Mouse (Mus musculus) effector memory CD4-positive, alpha-beta T cell, adult 7 months (primary cell): Measurements from ENCODE around the gene Sfmbt1. TPM values are rescaled to one million over a fixed set of nuclear protein-coding genes. Genes with fewer than 3 reads are reported as not detected.

Experiments used
- polyA plus RNA-seq: library from polyadenylated mRNA; unstranded; fragments of 100-300 nt; shearing (Covaris generic); gene quantifications from one replicate; pipeline ENCODE4 v1.2.1, GENCODE M21; 2017

The Sfmbt1 gene
- polyA plus RNA-seq, result 15.8 TPM

DNA sequence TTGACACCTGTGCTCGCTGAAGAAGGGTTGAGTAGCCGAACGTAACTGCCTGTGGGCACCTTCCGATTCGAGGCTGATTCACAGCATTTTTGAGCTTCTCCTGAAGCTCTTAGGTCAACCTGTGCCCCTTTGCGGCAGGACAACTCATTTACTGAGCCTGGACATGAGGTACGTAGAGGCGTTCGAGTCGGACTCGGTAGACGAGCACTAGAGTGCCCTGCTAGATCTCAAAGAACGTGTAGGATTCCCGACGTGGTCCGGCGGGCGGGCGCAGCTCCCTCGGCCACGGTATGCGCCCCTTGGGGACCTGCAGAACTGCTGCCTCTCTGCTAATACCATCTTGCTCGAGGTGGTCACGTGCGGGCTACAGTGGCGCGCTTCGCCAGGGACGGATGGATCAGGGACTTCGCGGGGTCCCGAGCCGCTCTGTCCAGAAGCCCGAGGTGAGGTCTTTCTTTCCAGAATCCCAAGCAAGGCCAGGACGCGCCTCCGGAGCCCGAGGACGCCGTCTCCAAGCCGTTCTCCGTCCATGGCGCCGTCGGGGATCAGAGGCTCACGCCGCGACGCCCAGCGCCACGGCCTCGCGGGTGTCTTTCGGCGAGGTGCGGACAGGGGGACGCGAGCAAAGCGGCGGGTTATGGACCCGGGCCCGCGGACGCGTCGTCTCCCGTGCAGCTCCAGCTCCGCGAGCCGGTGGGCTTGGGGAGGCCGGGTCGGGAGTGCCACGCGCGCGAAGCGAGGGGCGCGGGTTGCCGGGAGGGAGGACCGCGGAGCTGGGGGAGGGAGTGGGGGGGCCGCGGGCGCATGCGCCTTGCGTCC is at the start of gene Sfmbt1:
TSS of gene Sfmbt1 (plus strand) at position 51 of the 819 bp plus-strand sequence.

GRCm38 (mm10) chr14:30825476-30826131 is 111.0 kb downstream of the Sfmbt1 start, which contains the start of gene Tmem110:
Tmem110 (plus strand) TSS chr14:30825590.

Other genes starting within 250 kb of the Sfmbt1 start
- 49.0 TPM for gene Dcp1a, start 235.3 kb upstream of the Sfmbt1 start, polyA plus RNA-seq
- gene Cacna1d, start 223.4 kb upstream of the Sfmbt1 start, polyA plus RNA-seq, result 2.1 TPM
- 134 TPM for gene Tkt, start 166.5 kb upstream of the Sfmbt1 start, polyA plus RNA-seq
- 82.6 TPM for gene Prkcd, start 88.6 kb upstream of the Sfmbt1 start, polyA plus RNA-seq
- 7.7 TPM for gene Rft1, start 60.5 kb upstream of the Sfmbt1 start, polyA plus RNA-seq
- 17.5 TPM for gene Tmem110, start 110.7 kb downstream of the Sfmbt1 start, polyA plus RNA-seq
- gene Mustn1, start 164.4 kb downstream of the Sfmbt1 start, polyA plus RNA-seq, result 0.41 TPM
- not detected for gene Itih4, start 171.6 kb downstream of the Sfmbt1 start, polyA plus RNA-seq
- gene Itih3, start 208.9 kb downstream of the Sfmbt1 start, polyA plus RNA-seq, result not detected
- not detected for gene Itih1, start 228.4 kb downstream of the Sfmbt1 start, polyA plus RNA-seq
- gene Nek4, start 236.5 kb downstream of the Sfmbt1 start, polyA plus RNA-seq, result 6.8 TPM